Mouse (Mus musculus): ENCODE results near the gene A930004D18Rik. TPM values are rescaled to one million over a fixed set of nuclear protein-coding genes. Genes with fewer than 3 reads are reported as not detected.

The A930004D18Rik gene
- polyA plus RNA-seq (2016; fragmentation: Nextera tagmentation; extraction: Ambion mirVana) = 20.9 and 22.0 TPM in 2 replicates

DNA sequence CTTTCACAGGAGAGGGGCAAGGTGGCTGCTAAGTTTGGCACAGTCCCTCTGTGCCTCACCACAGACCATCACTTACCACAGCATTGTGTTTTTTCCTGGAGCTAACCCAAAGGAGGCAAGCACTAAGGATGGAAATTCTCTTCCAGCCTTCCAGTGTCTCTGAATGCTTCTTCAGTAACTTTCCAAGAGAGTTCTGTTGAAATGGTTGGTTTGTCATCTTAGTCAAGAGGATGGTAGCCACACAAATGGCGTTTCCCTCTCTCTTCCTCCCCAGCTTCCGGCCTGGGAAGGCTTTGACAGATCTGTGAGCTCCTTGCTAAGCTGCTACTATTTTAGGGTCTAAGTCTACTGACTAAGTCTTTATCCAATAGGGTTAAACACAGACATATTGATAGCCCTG lies at the start of gene A930004D18Rik:
Gene A930004D18Rik (minus strand): TSS at position 247 of the 400 bp plus-strand sequence.
- Histone ChIP-seq H3K4me3 (replicated peaks) (no peak within 1 kb of the TSS), H3K27ac (no peak within 1 kb of the TSS), H3K4me1 (peaks cover 88% of the 10 kb centered on the region), H3K9me3 (no peaks in the 10 kb centered on the region), H3K27me3 (no peaks in the 10 kb centered on the region), H3K4me2 (peak within 1 kb of the TSS; percentile 85), H3K36me3 (replicated peaks) (no peaks in the 10 kb centered on the region; the same call in 1 of the 2 replicates), H3K9ac (peak within 1 kb of the TSS; percentile 90; the same call in 1 of the 2 replicates)
- no peak for ATAC-seq (ENCODE audit: low FRiP score)
- 56% methylated on average over 2 of the region's 2 CpGs for WGBS

DNA sequence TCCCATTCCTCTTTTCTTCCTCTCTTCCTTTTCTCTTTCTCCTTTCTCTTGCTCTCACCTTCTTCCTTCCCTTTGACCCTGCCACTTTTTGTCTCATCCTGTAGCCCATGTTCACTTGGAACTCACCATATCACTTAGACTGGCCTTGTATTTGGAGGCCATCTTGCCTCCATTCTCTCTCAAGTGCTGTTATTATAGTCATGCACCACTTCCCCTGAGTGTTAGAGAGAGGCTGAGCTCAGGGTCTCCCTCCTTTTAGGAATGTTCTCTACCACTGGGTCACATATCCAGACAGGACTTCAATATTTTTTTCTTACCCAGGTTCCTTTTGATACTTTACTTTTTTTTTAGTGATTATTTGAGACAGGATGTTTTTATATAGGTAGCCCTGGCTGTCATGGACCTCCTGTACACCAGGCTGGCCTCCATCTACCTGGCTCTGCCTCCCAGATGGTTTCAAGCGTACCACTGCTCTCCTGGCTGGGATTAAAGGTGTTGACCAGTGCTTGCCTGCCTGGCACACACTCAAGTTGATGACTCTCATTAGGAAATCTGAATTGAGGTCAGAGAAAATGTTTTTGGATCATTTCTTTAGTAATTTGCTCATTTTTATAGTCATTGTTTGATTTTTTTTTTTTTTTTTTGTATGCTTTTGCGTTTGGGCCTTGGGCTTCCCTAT lies 42.8 kb upstream of the A930004D18Rik start:
- no peak for ATAC-seq (ENCODE audit: low FRiP score)
- Histone ChIP-seq H3K9ac (no peak overlapping the region), H3K27me3 (no peaks in the 10 kb centered on the region), H3K36me3 (replicated peaks) (peaks cover 52% of the 10 kb centered on the region), H3K4me2 (no peak overlapping the region), H3K27ac (no peak overlapping the region), H3K4me3 (replicated peaks) (no peak overlapping the region), H3K4me1 (no peaks in the 10 kb centered on the region), H3K9me3 (no peaks in the 10 kb centered on the region)
- 94% methylated on average over 2 of the region's 2 CpGs for WGBS

DNA sequence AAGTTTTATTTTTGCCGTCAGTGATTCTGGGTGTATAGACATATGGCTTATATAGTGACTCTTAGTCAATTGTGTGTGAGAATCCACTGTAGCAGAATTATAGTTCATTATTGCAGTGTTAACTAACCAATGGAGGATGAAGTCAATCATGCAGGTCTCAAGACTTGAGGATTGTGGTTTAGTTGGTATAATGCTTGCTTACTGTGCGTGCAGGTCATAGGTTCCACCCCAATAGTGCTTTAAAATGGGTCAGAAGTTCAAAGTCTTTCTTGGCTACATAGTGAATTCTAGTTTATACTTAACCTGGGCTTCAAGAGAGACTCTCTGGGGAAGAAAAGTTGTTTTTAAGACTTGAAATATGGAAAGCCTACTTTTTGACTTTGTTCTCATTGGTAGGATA lies 34.4 kb upstream of the A930004D18Rik start:
- ATAC-seq (ENCODE audit: low FRiP score) = no peak
- Histone ChIP-seq H3K36me3 (replicated peaks) (peaks cover 32% of the 10 kb centered on the region), H3K4me2 (no peak overlapping the region), H3K27me3 (no peaks in the 10 kb centered on the region), H3K27ac (no peak overlapping the region), H3K9me3 (no peaks in the 10 kb centered on the region), H3K4me1 (peaks cover 5% of the 10 kb centered on the region; the same call in 1 of the 2 replicates), H3K4me3 (replicated peaks) (no peak overlapping the region), H3K9ac (no peak overlapping the region)
- WGBS = 90% methylated on average over 2 of the region's 2 CpGs

DNA sequence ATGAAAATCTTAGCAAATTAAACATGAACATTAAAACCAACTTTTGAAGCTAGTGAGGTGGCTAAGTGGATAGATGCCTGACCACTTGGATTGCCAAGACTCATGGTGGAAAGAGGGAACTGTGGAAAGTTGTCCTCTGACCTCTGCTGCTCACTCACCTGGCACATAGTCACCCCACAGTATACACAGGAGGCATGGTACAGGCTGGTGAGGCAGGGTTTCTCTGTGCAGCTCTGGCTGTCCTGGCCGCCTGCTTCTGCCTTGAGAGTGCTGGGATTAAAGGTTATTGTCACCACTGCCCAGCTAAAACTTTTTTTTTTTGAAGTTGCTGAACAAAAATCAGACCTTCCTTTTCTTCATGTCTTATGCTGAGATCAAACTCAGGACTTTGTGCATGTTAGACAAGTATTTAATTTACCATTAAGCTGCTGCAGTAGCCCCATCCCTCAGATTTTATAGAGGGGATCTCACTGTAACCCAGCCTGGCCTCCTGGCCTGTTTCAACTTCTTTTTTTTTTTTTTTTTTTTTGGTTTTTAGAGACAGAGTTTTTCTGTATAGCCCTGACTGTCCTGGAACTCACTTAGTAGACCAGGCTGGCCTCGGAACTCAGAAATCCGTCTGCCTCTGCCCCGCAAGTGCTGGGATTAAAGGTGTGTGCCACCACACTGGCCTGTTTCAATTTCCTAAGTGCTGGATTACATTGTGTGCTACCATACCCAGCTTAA lies 30.7 kb upstream of the A930004D18Rik start:
- no peak overlapping the region for H3K27ac ChIP-seq
- peaks cover 20% of the 10 kb centered on the region for H3K36me3 ChIP-seq (replicated peaks)
- ATAC-seq (ENCODE audit: low FRiP score) = no peak
- peaks cover 17% of the 10 kb centered on the region for H3K4me1 ChIP-seq
- no peak overlapping the region for H3K4me2 ChIP-seq
- H3K9ac ChIP-seq = no peak overlapping the region
- no peaks in the 10 kb centered on the region for H3K9me3 ChIP-seq
- H3K27me3 ChIP-seq = no peaks in the 10 kb centered on the region
- WGBS = 85% methylated on average over 4 of the region's 4 CpGs
- H3K4me3 ChIP-seq (replicated peaks) = no peak overlapping the region

DNA sequence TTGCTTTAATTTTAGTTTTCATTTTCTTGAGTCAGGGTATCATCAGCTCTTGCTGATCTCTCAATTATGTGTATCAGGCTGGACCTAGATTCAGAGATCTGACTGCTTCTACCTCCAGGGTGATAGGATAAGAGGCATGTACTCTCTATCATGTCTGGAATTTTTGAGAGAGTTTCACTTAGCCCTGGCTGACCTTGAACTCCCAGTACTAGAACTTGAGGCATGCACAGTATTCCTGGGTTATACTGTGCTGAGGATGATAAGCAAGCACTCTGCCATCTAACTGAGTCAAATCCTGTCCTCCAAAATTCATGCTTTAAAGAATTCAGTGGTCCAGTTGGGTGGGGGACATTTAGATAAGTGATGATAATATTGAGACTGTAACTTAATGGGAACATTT lies 28.9 kb upstream of the A930004D18Rik start:
- peak overlapping the region; percentile 92 for H3K4me2 ChIP-seq
- no peaks in the 10 kb centered on the region for H3K27me3 ChIP-seq
- ATAC-seq (ENCODE audit: low FRiP score) = no peak
- H3K9me3 ChIP-seq = no peaks in the 10 kb centered on the region
- no peak overlapping the region for H3K27ac ChIP-seq
- H3K36me3 ChIP-seq (replicated peaks) = peaks cover 10% of the 10 kb centered on the region; the same call in 1 of the 2 replicates
- H3K4me3 ChIP-seq (replicated peaks) = peak overlapping the region; percentile 86
- H3K4me1 ChIP-seq = peaks cover 17% of the 10 kb centered on the region
- H3K9ac ChIP-seq = peak overlapping the region; percentile 99; the same call in 1 of the 2 replicates

DNA sequence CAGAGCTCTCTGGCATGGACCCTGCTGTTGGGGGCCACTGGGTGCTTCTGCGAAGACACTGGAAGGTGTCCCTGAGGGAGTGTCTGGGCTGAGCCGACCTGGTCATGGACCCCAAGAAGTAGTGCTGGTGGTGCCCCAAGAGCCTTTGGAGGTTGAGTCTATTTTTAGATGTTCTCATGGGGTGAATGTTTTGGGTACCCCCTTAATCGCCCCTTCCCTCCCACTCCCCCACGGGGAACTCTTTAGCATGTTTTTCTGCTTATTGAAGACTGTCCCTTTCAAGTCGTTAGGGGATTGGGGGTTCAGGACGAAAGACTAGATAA lies 28.1 kb upstream of the A930004D18Rik start:
- peak overlapping the region; percentile 86 for H3K4me3 ChIP-seq (replicated peaks)
- no peaks in the 10 kb centered on the region for H3K27me3 ChIP-seq
- peak overlapping the region; percentile 99 for H3K9ac ChIP-seq
- H3K36me3 ChIP-seq (replicated peaks) = 0 out of 2 replicates have a peak, but pooled peaks cover 7% of the 10 kb centered on the region
- H3K9me3 ChIP-seq = no peaks in the 10 kb centered on the region
- ATAC-seq (ENCODE audit: low FRiP score) = no peak
- 2% methylated on average over 6 of the region's 6 CpGs for WGBS
- peaks cover 17% of the 10 kb centered on the region for H3K4me1 ChIP-seq
- peak overlapping the region; percentile 100 for H3K27ac ChIP-seq
- H3K4me2 ChIP-seq = peak overlapping the region; percentile 92

DNA sequence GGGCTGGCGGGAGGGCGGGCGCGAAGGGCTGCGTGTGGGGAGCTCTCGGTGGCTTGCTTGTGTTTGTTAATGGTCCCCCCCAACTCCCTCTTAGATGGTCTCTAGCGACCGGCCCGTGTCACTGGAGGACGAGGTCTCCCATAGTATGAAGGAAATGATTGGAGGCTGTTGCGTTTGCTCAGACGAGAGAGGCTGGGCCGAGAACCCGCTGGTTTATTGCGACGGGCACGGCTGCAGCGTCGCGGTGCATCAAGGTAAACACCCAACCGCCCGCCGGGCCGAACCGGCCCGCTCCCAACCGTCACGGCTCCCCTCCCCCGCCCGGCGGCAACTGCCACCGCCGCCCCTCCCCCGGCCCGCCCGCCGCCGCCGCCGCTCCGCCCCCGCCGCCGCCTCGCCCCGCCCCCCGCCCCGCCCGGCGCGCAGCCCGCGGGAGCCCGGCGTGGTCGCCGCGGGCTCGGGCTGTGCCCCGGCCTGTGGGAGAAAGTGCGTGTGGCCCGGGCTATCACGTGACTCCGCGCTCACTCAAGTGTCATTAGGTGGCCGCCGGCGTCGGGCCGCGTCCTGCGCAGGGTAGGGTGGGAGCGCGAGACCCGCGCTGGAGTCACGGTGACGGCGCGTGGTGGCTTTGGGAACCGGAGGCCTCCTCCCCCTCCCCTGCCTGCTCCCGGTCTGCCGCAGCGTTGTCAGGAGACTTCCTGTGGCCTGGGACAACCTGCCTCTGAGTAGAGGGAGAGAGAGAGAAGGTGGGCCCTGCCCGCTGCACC lies 27.6 kb upstream of the A930004D18Rik start:
- H3K27ac ChIP-seq = peak overlapping the region; percentile 100
- H3K4me1 ChIP-seq = peaks cover 17% of the 10 kb centered on the region
- WGBS = under 1% methylated on average over 60 of the region's 85 CpGs
- no peaks in the 10 kb centered on the region for H3K9me3 ChIP-seq
- 0 out of 2 replicates have a peak, but pooled peaks cover 7% of the 10 kb centered on the region for H3K36me3 ChIP-seq (replicated peaks)
- peak overlapping the region; percentile 92 for H3K4me2 ChIP-seq
- peak overlapping the region; percentile 86 for H3K4me3 ChIP-seq (replicated peaks)
- H3K9ac ChIP-seq = peak overlapping the region; percentile 99
- peak; percentile 76 for ATAC-seq (ENCODE audit: low FRiP score)
- no peaks in the 10 kb centered on the region for H3K27me3 ChIP-seq

DNA sequence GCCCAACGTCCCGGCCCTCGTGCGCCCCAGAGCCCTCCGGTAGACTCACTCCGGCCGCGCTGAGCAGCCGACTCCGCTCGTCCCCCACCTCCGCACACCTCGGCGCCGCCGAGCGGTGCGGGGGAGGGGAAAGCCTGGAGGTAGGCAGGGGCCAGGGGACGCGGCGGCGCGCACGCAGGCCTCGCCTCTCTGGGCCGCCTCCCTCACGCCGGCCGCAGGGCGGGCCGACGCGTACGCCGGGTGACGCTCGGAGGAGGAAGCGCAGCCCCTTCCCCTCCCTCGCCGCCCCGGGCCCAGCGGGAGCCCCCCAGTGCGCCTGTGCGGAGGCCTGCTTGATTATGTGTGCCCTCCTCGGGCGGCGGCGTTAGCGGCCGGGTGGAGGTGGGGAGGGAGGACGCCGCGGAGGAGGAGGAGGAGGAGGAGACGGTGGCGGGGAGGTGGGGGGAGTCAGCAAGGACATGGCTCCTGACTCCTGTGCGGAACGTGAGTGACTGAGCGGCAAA lies 26.9 kb upstream of the A930004D18Rik start:
- peak overlapping the region; percentile 92 for H3K4me2 ChIP-seq
- H3K27ac ChIP-seq = peak overlapping the region; percentile 100
- H3K4me3 ChIP-seq (replicated peaks) = peak overlapping the region; percentile 86
- H3K4me1 ChIP-seq = peaks cover 18% of the 10 kb centered on the region
- ATAC-seq (ENCODE audit: low FRiP score) = peak; percentile 96
- H3K36me3 ChIP-seq (replicated peaks) = 0 out of 2 replicates have a peak, but pooled peaks cover 7% of the 10 kb centered on the region
- WGBS = under 1% methylated on average over 39 of the region's 58 CpGs
- peak overlapping the region; percentile 99 for H3K9ac ChIP-seq
- no peaks in the 10 kb centered on the region for H3K9me3 ChIP-seq
- H3K27me3 ChIP-seq = no peaks in the 10 kb centered on the region

DNA sequence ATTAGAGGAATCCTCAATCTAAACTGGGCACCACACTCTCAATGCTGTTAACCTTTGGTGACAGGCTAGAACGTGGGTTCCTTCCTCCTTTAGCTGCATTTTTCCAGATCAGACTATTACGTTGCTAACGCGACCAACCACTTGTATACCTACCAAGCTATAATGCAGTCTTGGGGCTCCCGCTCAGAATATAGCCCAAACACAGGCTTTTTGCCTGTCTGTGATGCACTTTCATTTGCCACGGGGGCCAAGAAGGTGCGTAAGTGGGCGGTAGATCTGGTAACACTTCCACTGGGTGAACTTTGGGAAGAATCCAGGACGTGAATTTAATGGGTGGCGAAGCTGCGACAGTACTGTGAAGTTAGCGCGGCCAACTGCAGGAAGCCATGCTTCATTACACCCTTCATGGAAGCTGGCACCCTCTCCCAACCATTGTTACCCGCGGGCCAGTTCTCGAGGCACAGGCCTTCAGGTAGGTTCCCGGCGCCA lies 26.3 kb upstream of the A930004D18Rik start:
- ATAC-seq (ENCODE audit: low FRiP score) = peak; percentile 59
- Histone ChIP-seq H3K4me2 (peak overlapping the region; percentile 92), H3K36me3 (replicated peaks) (0 out of 2 replicates have a peak, but pooled peaks cover 7% of the 10 kb centered on the region), H3K9me3 (no peaks in the 10 kb centered on the region), H3K27me3 (no peaks in the 10 kb centered on the region), H3K4me3 (replicated peaks) (peak overlapping the region; percentile 86), H3K4me1 (peaks cover 24% of the 10 kb centered on the region), H3K9ac (peak overlapping the region; percentile 99), H3K27ac (peak overlapping the region; percentile 100)
- WGBS = under 1% methylated on average over 18 of the region's 18 CpGs

DNA sequence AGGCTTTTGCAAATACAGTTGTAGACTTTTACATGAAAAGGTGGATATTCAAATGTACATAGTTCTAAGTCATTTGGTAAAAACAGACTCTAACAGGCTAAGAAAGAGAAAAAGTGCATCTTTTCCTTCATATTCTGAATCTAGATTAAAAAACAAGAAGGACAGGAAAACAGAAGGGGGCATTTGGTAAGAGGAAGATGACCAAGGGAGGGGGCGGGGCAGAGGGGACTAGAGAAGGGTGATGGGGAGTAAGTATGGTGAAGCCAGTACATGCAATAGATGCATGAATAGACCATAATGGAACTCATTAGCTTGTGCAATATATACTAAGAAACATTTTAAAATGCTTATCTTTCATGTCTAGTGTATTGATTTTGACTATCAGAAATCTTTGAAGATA lies 22.9 kb upstream of the A930004D18Rik start:
- Histone ChIP-seq H3K4me1 (peaks cover 13% of the 10 kb centered on the region), H3K27me3 (no peaks in the 10 kb centered on the region), H3K27ac (no peak overlapping the region), H3K36me3 (replicated peaks) (no peaks in the 10 kb centered on the region), H3K4me2 (peak overlapping the region; percentile 27; the same call in 1 of the 2 replicates), H3K4me3 (replicated peaks) (no peak overlapping the region), H3K9ac (no peak overlapping the region), H3K9me3 (no peaks in the 10 kb centered on the region)
- WGBS = 43% methylated on average over 1 of the region's 1 CpGs
- ATAC-seq (ENCODE audit: low FRiP score) = no peak

DNA sequence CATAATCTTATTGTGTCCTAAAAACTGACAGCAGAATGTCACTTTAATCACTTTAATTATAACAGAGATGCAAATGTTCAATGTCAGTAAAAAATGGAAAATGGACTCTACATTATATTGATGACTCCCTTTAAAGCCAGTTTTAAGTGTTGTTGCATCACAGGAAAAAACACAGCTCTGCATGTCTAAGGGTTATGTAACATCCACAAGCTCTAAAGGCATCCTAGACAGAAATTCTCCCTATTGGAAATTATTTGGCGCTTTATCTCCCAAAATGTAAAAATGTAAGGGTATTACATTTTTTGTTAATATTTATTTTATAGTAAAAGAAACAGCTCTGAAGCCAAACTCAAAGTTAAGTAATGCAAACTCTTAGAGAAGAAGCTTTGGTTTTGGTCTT lies 22.4 kb upstream of the A930004D18Rik start:
- H3K9me3 ChIP-seq = no peaks in the 10 kb centered on the region
- H3K4me1 ChIP-seq = peaks cover 13% of the 10 kb centered on the region
- no peak for ATAC-seq (ENCODE audit: low FRiP score)
- 57% methylated on average over 1 of the region's 1 CpGs for WGBS
- H3K27ac ChIP-seq = no peak overlapping the region
- H3K36me3 ChIP-seq (replicated peaks) = no peaks in the 10 kb centered on the region
- H3K4me3 ChIP-seq (replicated peaks) = no peak overlapping the region
- no peak overlapping the region for H3K4me2 ChIP-seq
- H3K9ac ChIP-seq = no peak overlapping the region
- H3K27me3 ChIP-seq = no peaks in the 10 kb centered on the region

DNA sequence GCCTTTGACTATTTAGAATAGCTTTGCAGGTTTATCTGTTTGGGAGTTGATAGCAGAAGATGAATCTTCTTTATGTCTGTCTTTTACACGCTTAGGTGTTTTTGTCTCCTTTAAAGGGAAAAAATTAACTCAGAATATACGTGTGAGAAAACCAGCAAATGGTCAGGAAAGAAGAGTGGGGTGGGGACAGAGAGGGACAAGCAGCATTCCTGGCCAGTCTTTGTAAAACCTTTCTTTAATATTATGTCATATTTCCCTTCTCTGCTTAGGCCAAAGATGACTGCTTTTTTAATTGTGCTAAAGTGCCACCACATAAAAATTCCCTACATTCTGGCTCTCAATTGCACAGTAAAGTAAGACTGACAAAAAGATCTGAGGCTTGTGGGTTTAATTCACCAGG lies 21.5 kb upstream of the A930004D18Rik start:
- Histone ChIP-seq H3K4me3 (replicated peaks) (0 out of 2 replicates have a peak overlapping the region, but pooled peaks have one; percentile 48), H3K27me3 (no peaks in the 10 kb centered on the region), H3K9me3 (no peaks in the 10 kb centered on the region), H3K27ac (0 out of 2 replicates have a peak overlapping the region, but pooled peaks have one; percentile 36), H3K4me1 (peaks cover 20% of the 10 kb centered on the region), H3K9ac (peak overlapping the region; percentile 98), H3K4me2 (peak overlapping the region; percentile 96), H3K36me3 (replicated peaks) (no peaks in the 10 kb centered on the region)
- ATAC-seq (ENCODE audit: low FRiP score) = no peak
- WGBS = 16% methylated on average over 2 of the region's 2 CpGs

Measured in forebrain, embryonic 12.5 days (tissue).